Mouse (Mus musculus) brain, embryonic 14.5 days (tissue): ENCODE results near the gene Acsf3. TPM values are rescaled to one million over a fixed set of nuclear protein-coding genes. Genes with fewer than 3 reads are reported as not detected.

ENCODE experiments used
- DNase-seq: peaks from one replicate; pipeline ENCODE4 v3.0.0-alpha.2; 2011; ENCODE audit warnings: low read depth
- CTCF ChIP-seq: fragments of 200-500 bp; IDR thresholded peaks from 2 replicates; pipeline ENCODE4 v1.5.1; 2012; ENCODE audit warnings: inconsistent platforms, mild to moderate bottlenecking, moderate library complexity, borderline replicate concordance; ENCODE audit not compliant: insufficient read depth, insufficient read length; ENCODE audit errors: extremely low read depth
- POLR2A ChIP-seq: fragments of 200-500 bp; IDR thresholded peaks from 2 replicates; pipeline ENCODE4 v1.6.1; 2012; ENCODE audit warnings: mild to moderate bottlenecking, inconsistent platforms, borderline replicate concordance; ENCODE audit not compliant: poor library complexity, insufficient read depth, insufficient read length, severe bottlenecking; ENCODE audit errors: extremely low read depth
- polyA plus RNA-seq: library from polyadenylated mRNA; depleted of rRNA; stranded (reverse); fragments of >200 nt; gene quantifications from 2 replicates; pipeline ENCODE4 v1.2.3, GENCODE M21; 2012

The Acsf3 gene
- polyA plus RNA-seq, 1 experiment = 18.9 TPM

DNA sequence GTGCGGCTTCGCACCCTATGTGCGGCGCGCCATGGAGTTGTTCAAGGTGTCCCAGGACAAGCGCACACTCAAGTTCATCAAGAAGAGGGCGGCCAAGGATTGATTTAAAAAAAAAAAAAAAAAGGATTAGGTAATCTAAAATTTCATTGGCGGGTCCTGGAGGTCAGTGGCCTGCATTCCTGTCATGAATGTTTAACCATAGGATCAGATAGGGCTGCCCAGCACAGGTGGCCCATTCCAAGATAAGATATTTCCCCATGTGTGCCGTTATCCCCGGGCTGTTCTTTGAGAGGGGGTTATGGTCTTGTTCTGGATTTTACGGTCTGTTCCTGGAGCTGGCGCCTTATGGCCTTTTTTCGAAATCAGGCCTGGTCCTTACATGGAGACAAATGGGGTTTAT, 61.4 kb downstream of the Acsf3 start:
- no peak for TF ChIP-seq POLR2A
- TF ChIP-seq CTCF = no peak
- DNase-seq = no peak

DNA sequence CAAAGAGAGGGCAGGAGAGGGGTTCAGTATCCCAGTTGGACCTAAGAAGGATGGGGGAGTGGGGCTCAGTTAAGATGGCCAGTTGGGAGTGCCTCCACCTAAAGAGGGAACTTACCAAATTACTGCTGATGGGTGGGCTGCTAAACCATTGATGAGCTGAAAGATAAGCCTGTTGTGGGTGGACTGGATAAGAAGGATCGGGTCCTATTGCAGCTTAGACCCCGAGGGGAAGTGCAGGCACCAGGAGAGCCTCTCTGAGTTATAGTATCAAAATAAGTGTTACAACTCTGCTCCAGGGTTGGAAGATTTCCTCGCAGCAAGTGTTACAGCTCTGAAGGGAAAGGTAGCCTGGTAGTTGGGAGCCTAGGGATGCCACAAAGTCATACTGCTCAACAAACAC, 68.9 kb downstream of the Acsf3 start:
- no peak for DNase-seq
- TF ChIP-seq POLR2A (no peak), CTCF (no peak)

DNA sequence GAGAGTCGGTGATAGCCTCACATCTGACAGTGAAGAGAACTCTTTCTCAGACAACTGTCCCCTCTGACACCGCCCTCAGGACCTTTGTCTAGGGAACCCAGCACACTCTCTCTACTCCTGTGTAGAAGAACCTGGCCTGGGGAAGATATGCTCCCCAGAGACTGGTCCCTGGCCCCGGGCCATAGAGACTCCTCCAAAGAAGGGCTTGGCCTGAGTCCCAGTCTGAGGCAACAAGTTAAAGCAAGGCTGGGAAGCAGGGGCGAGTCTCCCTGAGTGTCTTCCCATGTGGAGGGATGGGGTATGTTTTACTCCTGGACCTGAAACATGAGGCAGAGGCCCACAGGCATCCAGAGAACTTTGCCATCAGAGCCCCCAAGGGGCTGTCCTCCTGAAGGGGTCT, 70.4 kb downstream of the Acsf3 start:
- TF ChIP-seq POLR2A = no peak
- no peak for TF ChIP-seq CTCF
- DNase-seq = no peak

DNA sequence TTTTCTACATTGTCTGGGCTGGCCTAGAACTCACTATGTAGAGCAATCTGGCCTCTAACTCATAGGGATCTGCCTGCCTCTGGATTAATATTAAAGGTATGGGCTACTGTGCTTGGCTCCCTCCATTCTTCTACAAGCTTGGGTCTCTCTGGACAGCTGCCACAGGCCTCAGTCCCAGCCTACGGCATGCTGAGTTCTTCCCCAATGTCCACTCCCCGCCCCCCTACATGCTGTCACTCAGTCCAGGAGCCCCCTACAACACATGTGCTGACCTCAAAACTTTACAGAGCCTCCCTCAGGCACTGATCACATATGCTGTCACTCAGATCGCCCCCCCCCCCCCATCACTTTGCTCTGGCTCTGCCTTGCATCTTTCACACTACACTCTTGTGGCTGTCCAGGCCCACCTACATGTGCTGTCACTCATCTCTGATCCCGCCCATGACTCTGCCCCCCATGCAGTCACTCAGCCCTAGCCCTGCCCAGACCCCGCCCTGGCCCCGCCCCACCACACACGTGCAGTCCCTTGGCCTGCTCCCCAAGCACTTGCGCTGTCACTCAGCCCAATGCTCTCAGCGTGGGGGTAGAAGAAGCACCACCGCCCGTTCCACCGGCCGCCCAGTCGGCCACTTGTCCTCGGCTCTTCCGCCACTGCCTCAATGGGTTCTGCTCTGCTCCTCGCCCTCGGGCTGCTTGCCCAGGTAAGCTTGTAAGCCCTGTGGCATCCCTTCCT, 72.7 kb downstream of the Acsf3 start, which contains the start of gene Cdh15:
Gene Cdh15, plus strand, starts transcription at position 138 of the 733 bp plus-strand sequence.
- peak; percentile 81 for DNase-seq
- no peak for TF ChIP-seq POLR2A
- TF ChIP-seq CTCF = no peak

DNA sequence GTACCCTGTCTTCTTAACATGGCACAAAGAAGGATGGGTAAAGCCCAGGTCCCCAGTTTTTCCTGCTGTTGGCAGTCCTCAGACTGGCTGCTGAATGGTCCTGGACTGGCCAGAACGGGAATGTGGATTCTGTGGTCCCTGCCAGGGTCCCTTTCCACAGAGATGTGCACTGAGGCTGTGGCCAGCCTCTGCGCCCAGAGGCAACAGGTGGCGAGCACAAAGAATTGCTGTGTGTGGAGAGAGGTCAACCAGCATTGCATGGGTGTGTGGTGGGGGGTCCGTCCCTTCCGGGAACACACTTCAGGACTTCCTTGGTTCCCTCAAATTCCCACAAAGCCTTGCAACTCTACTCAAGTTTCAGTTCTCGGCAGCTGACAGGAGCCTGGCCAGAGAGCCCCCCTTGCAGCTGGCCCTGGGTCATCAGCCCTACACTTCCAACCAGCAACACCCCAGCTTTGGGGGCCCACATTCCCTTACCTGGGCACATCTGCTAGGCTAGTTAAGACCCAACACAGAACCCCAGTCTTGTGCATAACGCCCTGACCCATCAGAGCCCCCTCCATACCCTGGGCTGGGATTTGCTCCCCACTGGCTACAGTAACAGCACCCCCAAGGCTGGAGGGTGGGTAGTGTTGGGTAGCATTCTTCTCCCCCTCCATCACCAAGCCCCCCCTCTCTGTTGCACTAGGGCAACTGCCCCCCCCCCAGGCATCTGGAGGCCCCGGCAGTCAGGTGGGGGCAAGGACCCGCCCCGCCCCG, 74.0 kb downstream of the Acsf3 start:
- DNase-seq = no peak
- no peak for TF ChIP-seq POLR2A
- no peak for TF ChIP-seq CTCF

DNA sequence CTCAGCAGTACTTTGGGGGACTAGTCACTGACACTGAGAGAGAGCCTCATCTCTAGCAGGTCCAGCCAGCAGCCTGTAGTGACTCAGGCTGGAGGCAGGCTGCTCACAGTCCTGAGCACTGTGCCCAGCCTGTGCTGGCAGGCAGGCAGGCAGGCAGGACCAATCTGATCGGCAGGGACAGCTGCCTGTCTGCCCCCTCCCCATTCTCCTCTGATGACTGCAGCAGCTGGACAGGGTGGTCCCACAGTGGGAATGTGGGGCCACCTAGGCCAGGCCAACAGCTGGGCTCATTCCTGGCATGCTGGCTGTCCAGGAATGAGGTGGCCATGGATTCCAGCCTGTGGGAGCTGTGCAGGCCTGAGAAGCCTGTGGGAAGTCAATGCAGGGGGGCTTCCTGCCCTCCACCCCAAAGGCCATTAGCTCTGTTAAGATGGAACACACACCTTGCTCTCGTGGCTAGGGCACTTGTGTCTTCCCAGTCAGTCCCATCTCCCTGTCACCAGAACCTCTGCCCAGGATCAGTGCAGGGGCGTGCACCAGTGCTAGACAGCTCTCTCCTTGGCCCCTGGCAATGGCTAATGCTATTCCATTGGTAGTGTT, 75.5 kb downstream of the Acsf3 start:
- TF ChIP-seq POLR2A = no peak
- TF ChIP-seq CTCF = no peak
- DNase-seq = no peak

DNA sequence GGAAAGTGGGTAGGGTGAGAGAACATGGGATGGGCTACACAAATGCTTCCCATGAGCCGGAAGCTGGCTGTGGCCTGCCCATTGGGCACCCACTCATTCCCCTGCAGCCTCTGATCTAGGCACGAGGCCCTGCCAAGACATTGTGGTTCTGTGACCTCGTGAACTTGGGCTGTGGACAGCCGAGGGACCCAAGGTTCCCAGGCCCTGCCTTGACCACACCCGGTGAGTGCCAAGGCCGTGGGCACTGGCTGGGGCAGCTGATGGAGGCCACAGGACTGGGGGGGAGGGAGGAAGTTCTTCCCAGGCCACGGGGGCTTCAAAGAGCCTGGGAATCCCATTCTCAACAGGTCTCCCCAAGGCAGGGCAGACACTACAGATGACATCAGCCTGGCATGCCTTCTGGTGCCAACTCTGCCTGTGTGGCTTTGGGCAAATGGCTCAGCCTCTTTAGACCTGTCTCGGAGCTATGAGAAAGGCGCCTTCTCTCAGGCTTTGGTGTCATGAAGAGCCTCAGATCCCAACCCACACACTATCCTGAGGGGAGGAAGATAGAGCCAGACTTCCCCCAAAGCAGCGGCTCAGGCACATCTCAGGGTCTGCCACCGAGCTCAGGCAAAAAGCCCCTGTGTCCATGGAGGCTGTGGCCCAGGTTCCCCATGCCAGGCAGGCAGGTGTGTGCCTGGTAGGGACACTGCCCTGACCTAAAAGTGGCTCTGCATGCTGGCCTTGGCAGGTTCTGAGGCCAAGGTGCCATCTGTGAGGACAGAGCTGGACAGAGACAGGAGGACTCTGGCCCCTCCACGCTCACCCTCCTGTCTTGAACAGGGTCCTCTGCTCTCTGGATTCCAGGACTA, 76.6 kb downstream of the Acsf3 start:
- no peak for TF ChIP-seq CTCF
- TF ChIP-seq POLR2A = no peak
- no peak for DNase-seq

DNA sequence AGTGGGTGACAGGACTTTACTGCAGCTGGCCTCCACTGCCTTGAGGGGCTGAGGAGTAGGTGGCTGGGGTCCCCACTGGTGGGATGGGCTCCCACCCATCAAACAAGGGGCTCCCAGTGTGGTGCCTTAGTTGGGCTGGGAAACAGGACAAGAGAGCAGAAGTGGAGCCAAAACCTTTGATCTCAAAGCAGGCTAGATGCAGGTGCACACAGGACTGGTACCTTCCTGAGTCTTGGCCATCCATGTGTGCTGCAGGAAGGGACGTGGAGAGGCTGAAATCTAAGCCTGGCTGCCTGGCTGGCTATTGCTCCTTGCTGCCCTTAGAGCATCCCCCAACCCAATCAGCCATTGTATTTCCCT, 77.2 kb downstream of the Acsf3 start:
- TF ChIP-seq POLR2A = no peak
- TF ChIP-seq CTCF = no peak
- no peak for DNase-seq

DNA sequence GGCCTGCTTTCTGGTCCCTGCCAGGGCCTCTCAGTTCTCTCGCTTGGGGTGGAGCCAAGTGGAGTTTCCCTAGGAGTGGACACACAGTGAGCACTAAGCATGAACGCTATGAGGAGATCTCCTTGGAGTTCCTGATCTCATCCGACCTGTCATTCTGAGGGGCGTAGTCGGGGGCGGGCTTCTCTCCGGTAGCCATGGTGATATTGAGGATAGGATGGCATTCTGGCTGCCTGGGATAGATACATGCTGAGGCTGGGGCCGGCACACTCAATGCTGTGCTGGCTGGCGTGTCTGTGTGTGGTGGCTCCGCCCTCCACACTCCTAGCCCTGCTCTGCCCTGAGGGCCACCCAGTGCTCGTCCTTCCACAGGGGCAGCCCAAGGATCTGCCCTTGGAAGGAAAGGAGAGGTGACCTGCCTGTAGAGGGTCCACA, 78.1 kb downstream of the Acsf3 start:
- peak; percentile 53 for DNase-seq

DNA sequence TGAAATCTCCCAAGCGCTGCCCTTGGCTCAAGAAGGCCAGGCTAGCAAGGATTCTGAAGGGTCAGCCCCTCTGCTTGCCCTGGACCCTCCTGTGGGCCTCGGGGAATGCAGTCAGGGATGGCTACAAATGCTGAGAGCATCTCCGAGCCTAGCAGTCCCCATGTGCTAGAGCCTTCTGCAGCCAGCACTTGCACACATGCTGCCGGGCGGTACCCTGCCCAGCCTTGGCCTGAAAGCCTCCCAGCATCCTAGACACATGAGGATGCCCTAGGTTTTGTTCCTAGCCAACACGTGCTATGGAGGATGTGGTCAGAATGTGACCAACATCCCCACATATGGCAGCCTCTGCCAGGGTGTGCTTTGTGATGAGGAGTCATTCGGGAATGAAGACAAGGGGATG, 79.1 kb downstream of the Acsf3 start:
- TF ChIP-seq CTCF (no peak), POLR2A (no peak)
- DNase-seq = no peak

More for the DNA sequence above, 78.1 kb downstream of the Acsf3 start:
- TF ChIP-seq CTCF (no peak), POLR2A (no peak)

DNA sequence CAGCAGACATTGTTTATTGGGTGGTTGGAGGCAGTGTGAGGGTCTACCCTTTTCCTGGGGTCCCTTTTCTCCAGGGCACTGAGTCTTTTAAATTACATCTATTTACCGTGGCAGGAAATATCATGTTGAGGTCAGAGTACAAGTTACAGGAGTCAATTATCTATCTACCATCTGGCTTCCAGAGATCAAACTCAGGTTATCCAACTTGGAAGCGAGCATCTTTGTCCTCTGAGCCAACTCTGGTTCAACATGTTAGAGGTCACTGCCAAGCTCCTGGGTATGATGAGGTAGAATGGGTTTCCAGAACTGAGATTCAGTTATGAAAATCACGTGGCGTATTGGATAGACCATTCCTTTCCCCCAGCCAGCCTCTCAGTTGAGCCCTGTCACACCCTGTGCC, 79.8 kb downstream of the Acsf3 start:
- DNase-seq = no peak
- TF ChIP-seq POLR2A (no peak), CTCF (no peak)

DNA sequence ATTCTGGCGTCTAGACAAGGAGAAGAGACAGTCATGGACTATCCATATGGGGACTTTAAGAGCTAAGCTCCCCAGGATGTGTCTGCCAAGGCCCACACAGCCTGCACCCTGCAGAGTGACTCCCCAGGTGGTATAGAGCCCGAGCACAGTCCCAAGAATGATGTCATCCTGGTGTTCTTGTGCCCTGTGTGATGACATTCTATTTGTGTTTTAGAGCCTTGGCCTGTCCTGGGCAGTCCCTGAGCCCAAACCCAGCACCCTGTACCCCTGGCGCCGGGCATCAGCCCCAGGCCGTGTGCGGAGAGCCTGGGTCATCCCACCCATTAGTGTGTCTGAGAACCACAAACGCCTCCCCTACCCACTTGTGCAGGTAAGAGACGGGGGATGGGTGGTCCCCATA, 81.0 kb downstream of the Acsf3 start:
- TF ChIP-seq CTCF = no peak
- no peak for TF ChIP-seq POLR2A
- DNase-seq = no peak

DNA sequence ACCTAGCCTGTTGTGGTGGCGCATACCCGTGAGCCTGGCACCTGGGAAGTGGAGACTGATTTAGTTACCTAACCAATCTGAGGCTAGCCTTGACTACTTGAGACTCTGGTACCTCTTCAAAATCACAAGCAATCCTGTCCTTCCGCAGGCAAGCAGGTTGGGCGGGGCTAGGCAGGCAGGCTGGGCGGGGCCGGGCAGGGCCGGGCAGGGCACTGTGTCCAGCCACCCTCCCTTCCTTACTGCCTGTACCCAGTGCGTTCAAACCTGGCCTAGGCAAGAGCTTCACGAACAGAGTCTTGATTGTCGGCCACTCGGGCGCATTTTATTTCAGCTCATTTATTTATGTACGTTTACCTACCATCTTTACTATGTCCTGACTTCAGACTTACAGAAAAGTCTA, 84.6 kb downstream of the Acsf3 start:
- TF ChIP-seq POLR2A = no peak
- TF ChIP-seq CTCF = no peak
- no peak for DNase-seq

DNA sequence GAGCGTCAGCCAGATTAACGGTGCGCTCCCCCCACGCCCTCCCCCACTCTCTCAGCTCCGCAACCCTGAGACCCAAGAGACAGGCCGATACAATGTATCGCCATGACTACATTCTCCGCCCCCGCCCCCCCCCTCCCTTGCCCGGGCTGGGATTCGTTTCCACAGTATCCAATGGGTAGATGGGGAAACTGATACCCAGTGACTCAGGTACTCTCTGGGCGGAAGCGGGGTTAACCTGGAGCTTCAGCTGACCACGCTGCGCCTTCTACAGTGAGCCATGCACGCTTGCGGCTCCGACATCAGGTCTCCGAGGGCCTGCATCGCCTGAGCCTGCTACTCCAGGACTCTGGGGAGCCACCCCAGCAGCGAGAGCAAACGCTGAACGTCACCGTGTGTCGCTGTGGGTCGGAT, 89.4 kb downstream of the Acsf3 start:
- DNase-seq = peak; percentile 13
- no peak for TF ChIP-seq CTCF
- no peak for TF ChIP-seq POLR2A
